Mouse (Mus musculus) small intestine, adult 2 months (tissue): ENCODE measurements around the gene Faah. TPM values are rescaled to one million over a fixed set of nuclear protein-coding genes. Genes with fewer than 3 reads are reported as not detected.

Experiments
- H3K27ac ChIP-seq: fragments of 200-500 bp; 2 replicates; pipeline ENCODE4 v1.5.1; 2012; ENCODE audit warnings: low read depth, low read length, control low read depth, inconsistent platforms; ENCODE audit not compliant: insufficient read depth
- H3K27me3 ChIP-seq: fragments of 200-500 bp; 2 replicates; pipeline ENCODE4 v1.6.1; 2012; ENCODE audit warnings: mild to moderate bottlenecking, moderate library complexity, low read length, inconsistent platforms; ENCODE audit not compliant: control insufficient read depth, insufficient read depth
- H3K36me3 ChIP-seq: fragments of 200-500 bp; 2 replicates; pipeline ENCODE4 v1.6.1; 2012; ENCODE audit warnings: mild to moderate bottlenecking, low read length, control low read depth, inconsistent platforms; ENCODE audit not compliant: control insufficient read depth, insufficient read depth
- H3K4me1 ChIP-seq: fragments of 200-500 bp; 2 replicates; pipeline ENCODE4 v1.6.1; 2012; ENCODE audit warnings: low read length, inconsistent platforms, mixed read lengths; ENCODE audit not compliant: control insufficient read depth, insufficient read depth, insufficient read length
- H3K4me3 ChIP-seq: fragments of 200-500 bp; 2 replicates; pipeline ENCODE4 v1.5.1; 2012; ENCODE audit warnings: low read depth, mild to moderate bottlenecking, control low read depth, inconsistent platforms, low read length, moderate library complexity
- CTCF ChIP-seq: fragments of 200-500 bp; IDR thresholded peaks from 2 replicates; pipeline ENCODE4 v1.5.1; 2012; ENCODE audit warnings: low read depth, mild to moderate bottlenecking, control low read depth, inconsistent platforms, low read length, moderate library complexity, mixed read lengths; ENCODE audit not compliant: insufficient replicate concordance, insufficient read length; ENCODE audit errors: extremely low read depth
- POLR2A ChIP-seq: fragments of 200-500 bp; IDR thresholded peaks from 2 replicates; pipeline ENCODE4 v1.6.1; 2012; ENCODE audit warnings: low read depth, mild to moderate bottlenecking, control low read depth, inconsistent platforms, low read length, moderate library complexity
- WGBS: fragments of 180-500 bp; shearing (Covaris S2); methylation state at CpG from one replicate; pipeline ENCODE4 v1.1.7; 2018; 5-methylcytosine and 5-hydroxymethylcytosine counted together
- polyA plus RNA-seq: library from polyadenylated mRNA; depleted of rRNA; stranded (reverse); fragments of >200 nt; gene quantifications from 2 replicates; pipeline ENCODE4 v1.2.3, GENCODE M21; 2012

Faah gene
- polyA plus RNA-seq, 1 experiment = 89.2 TPM

DNA sequence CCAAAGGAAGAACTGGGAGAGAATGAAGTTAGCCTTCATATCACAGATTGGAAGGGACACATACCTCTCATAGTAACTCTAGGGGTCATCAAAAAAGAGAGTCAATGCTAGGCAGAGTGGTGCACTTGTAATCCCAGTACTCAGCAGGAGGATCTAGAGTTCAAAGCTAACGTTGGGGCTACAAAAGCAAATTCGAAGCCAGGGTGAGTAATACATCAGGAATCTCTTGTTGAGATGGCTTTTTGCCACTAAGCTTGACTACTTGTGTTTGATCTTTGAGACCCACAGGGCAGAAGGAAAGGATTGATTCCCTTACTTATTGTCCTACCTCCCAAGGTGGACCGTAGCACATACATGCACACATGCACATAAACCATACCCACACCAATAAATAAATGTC is 31.5 kb upstream of the Faah start:
- no peaks in the 10 kb centered on the region for H3K27me3 ChIP-seq
- no peak for TF ChIP-seq CTCF
- no peak for TF ChIP-seq POLR2A
- H3K36me3 ChIP-seq = peaks cover 11% of the 10 kb centered on the region
- H3K27ac ChIP-seq = no peak overlapping the region
- peaks cover 5% of the 10 kb centered on the region; the same call in 1 of the 2 replicates for H3K4me1 ChIP-seq
- 65% methylated on average over 3 of the region's 3 CpGs for WGBS
- H3K4me3 ChIP-seq = no peak overlapping the region

DNA sequence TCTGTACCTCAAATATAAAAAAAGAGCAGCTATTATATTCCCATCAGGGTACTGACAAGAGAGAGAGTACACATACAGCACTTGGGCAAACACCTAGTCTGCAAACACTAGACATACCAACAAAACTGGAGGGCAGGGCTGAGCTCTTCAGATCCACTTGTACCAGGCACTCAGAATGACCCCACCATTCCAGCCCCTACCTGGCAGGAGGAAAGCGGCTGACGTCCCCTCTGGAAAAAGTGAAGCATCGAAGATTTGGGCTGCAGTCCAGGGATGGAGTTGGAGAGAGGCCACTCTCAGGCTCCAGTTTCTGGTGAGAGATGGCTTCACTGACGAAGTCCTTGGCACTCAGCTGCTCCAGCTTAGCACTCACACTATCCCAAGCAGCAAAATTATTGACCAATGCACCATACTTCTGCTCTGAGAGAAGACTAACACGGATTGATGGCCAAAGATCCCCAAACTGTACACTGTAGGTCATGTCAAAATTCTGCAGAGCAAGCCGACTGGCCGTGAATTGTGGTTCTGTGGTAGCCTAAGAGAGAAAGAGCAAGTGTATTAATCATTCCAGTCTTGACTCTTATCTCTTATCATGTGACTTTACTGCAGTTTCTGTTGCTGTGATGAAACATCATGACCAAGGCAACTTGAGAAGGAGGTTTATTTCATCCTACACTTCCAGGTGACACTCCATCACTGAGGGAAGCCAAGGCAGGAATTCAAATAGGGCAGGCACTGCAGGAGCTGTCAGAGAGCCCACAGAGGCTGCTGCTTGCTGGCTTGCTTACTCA is 30.6 kb upstream of the Faah start:
- 70% methylated on average over 7 of the region's 7 CpGs for WGBS

DNA sequence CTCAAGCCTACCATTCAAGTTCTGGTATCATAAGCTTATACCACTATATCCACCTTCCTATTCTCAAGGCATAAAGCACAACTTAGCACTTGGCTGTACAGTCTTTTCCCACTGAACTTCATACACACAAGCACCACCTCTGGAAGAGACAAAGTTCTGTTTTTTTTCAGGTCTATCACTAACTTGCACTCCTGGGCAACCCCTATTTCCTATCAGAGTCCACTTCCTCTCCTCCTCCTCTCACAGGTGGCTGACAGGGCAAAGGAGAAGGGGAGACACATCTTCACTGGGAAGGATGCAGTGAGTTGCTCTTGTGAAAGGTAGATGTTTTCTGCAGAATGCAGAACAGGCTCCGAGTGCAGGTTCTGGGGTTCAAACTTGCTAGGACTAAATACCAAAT is 30.0 kb upstream of the Faah start:
- Histone ChIP-seq H3K27me3 (no peaks in the 10 kb centered on the region), H3K36me3 (peaks cover 23% of the 10 kb centered on the region), H3K4me3 (no peak overlapping the region), H3K27ac (no peak overlapping the region), H3K4me1 (peaks cover 5% of the 10 kb centered on the region; the same call in 1 of the 2 replicates)
- TF ChIP-seq CTCF (no peak), POLR2A (no peak)
- 94% methylated on average over 1 of the region's 1 CpGs for WGBS

More for the DNA sequence above, 30.6 kb upstream of the Faah start:
- Histone ChIP-seq H3K4me1 (peaks cover 5% of the 10 kb centered on the region; the same call in 1 of the 2 replicates), H3K27me3 (no peaks in the 10 kb centered on the region), H3K4me3 (no peak overlapping the region), H3K36me3 (peaks cover 17% of the 10 kb centered on the region), H3K27ac (no peak overlapping the region)
- TF ChIP-seq CTCF = no peak
- no peak for TF ChIP-seq POLR2A

DNA sequence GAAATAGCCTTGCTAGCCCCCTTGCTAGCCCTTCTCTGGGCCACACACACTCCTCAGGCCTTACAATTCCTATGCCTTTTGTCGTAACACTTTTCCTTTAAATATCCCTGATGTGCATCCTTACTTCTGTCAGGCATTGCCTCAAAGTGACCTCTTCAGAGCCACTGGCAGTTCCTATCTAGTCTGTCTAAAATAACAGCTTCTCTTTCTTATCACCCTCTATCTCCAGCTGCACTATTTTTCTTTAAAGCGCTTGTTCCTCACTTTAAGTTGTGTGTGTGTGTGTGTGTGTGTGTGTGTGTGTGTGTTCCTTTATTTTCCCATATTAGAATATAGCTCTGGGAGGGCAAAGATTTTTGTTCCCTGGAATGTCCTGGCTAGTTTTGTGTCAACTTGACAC is 28.9 kb upstream of the Faah start:
- no peaks in the 10 kb centered on the region for H3K27me3 ChIP-seq
- no peak for TF ChIP-seq POLR2A
- no peak for TF ChIP-seq CTCF
- 95% methylated on average over 2 of the region's 2 CpGs for WGBS
- peaks cover 25% of the 10 kb centered on the region for H3K36me3 ChIP-seq
- peaks cover 5% of the 10 kb centered on the region; the same call in 1 of the 2 replicates for H3K4me1 ChIP-seq
- no peak overlapping the region for H3K27ac ChIP-seq
- no peak overlapping the region for H3K4me3 ChIP-seq

DNA sequence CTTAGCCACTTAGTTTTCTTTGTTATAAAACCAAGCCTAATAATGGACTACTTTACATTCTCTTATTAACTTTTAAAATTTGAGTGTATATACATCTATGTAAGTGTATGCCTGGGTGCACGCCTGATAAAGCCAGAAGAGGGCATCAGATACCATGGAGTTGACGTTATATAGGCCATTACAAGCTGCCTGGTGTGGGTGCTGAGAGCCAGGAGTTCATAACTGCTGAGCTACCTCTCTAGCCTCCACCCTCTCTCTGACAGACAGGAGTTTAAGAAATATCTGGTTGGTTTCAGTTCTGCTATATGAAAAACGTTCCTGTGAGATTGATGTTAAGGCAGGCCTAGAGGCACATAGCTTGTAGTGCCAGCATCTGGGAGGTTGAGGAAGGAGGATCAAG is 24.5 kb upstream of the Faah start:
- 71% methylated on average over 3 of the region's 3 CpGs for WGBS
- no peak overlapping the region for H3K4me3 ChIP-seq
- peaks cover 12% of the 10 kb centered on the region; the same call in 1 of the 2 replicates for H3K4me1 ChIP-seq
- H3K27ac ChIP-seq = no peak overlapping the region
- H3K36me3 ChIP-seq = peaks cover 25% of the 10 kb centered on the region
- TF ChIP-seq POLR2A (no peak), CTCF (no peak)
- H3K27me3 ChIP-seq = no peaks in the 10 kb centered on the region

DNA sequence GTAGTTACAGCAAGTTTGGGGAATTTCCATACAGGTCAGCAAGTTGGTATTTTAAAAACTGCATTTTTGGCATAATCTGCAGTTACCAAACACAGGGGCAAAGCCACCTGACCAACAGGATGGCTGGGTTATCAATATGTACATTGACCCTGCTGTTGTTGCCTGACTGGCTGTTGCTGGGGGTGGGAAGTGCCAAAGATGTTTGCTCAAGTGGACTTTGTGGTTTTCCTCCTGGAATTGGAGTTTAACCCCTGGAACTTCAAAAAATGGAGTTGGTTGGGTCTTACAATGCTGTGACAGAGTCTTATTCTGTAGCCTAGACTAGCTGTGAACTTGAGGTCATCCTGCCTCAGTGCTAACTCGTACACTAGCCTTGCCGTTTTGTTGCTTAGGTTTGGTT is 22.7 kb upstream of the Faah start:
- Histone ChIP-seq H3K4me3 (no peak overlapping the region), H3K36me3 (peaks cover 27% of the 10 kb centered on the region), H3K27ac (peak overlapping the region; percentile 75), H3K27me3 (no peaks in the 10 kb centered on the region), H3K4me1 (peaks cover 12% of the 10 kb centered on the region; the same call in 1 of the 2 replicates)
- no peak for TF ChIP-seq POLR2A
- TF ChIP-seq CTCF = no peak
- WGBS = 61% methylated on average over 2 of the region's 2 CpGs

DNA sequence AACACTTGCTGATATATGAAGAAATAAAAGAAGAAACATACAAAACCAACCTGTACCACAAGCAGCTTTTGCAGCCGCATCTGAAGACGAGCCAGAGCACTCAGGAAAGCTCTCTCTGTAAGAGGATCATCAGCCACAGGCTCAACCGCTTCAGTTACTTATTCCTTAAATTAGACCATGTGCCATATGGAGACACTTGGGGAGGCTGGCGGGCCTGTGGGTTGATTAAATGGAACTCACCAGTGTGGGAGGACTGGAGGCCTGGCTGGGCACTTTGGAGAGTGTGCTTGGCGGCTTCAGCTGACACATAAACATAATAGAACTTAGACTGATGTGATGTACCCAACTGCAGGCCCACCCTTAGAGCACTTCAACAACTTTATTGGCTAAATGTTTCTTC is 15.6 kb upstream of the Faah start:
- WGBS = 92% methylated on average over 5 of the region's 5 CpGs
- no peaks in the 10 kb centered on the region for H3K27me3 ChIP-seq
- H3K27ac ChIP-seq = no peak overlapping the region
- no peaks in the 10 kb centered on the region for H3K4me1 ChIP-seq
- H3K4me3 ChIP-seq = no peak overlapping the region
- peaks cover 29% of the 10 kb centered on the region for H3K36me3 ChIP-seq
- no peak for TF ChIP-seq CTCF
- no peak for TF ChIP-seq POLR2A
